Mouse (Mus musculus): ENCODE data around the gene Aven. TPM values are rescaled to one million over a fixed set of nuclear protein-coding genes. Genes with fewer than 3 reads are reported as not detected.

The Aven gene
- polyA plus RNA-seq, 1 experiment from 2014 or later: 2.4 TPM

DNA sequence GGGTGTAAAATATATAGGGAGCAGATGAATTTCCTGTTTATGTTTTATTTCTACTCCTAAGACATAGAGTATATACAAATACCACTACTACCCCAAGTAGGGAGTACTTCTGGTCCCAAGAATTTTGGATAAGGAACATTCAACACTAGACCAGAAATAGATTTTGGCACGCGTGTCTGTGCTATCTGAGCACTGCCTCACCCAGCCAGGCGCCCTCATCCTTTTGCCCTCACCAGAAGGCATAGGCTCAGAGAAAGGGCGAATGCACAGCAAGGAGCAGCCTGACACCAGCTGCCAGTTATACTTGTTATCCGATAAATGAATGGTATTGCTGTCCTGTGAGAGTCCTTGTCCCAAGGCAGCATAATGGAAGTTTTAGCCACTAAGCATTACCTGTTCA is 144.4 kb downstream of the Aven start:
- Histone ChIP-seq H3K27ac (no peak overlapping the region), H3K9ac (no peak overlapping the region), H3K4me2 (no peak overlapping the region), H3K27me3 (replicated peaks) (no peaks in the 10 kb centered on the region), H3K9me3 (no peaks in the 10 kb centered on the region), H3K4me3 (no peak overlapping the region), H3K36me3 (replicated peaks) (no peaks in the 10 kb centered on the region), H3K4me1 (no peaks in the 10 kb centered on the region)
- no peak for ATAC-seq (replicated peaks)
- WGBS: 94% methylated on average over 5 of the region's 5 CpGs

DNA sequence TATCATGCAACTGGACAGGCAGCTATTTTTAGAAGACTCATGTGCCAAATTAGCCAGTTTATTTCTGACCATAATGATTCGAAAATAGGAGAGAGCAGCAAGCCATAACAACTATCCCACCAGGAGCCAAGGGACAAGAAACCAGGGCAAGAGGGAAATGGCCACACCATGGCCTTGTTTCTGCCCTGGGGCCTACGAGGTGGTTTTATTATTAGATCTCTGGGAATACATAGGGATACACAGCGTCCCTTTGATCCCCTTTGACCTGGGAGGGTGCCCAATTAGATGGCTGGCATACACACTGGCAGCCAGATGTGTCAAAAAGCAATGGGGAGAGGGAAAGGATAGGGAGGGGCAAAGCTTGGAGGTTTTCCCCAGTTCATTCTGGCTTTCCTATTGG is 161.1 kb downstream of the Aven start:
- no peaks in the 10 kb centered on the region for H3K4me1 ChIP-seq
- no peaks in the 10 kb centered on the region for H3K9me3 ChIP-seq
- H3K4me2 ChIP-seq: no peak overlapping the region
- ATAC-seq (replicated peaks): no peak
- H3K27me3 ChIP-seq (replicated peaks): no peaks in the 10 kb centered on the region
- H3K4me3 ChIP-seq: no peak overlapping the region
- H3K27ac ChIP-seq: no peak overlapping the region
- H3K9ac ChIP-seq: no peak overlapping the region
- H3K36me3 ChIP-seq (replicated peaks): no peaks in the 10 kb centered on the region
- WGBS: 73% methylated on average over 3 of the region's 3 CpGs

DNA sequence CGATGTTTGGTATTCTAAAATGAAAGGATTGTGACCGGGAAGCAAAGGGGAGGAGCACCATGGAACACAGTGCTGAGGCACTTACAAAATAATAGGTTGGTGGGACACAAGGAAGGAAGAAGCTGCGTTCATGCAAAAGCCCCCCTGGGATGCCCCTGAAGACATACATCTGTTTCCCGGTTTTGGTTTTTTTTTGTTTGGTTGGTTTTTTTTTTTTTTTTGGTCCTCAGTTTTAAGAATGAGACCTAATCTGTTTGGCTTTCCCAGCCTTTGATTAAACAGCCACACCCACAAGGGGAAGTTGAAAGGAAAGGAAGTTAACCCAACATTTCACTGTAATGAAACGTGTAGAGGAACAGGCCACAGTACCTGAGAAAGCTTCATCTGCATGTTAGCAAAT is 163.4 kb downstream of the Aven start:
- H3K36me3 ChIP-seq (replicated peaks): no peaks in the 10 kb centered on the region
- H3K9ac ChIP-seq: no peak overlapping the region
- 69% methylated on average over 5 of the region's 5 CpGs for WGBS

DNA sequence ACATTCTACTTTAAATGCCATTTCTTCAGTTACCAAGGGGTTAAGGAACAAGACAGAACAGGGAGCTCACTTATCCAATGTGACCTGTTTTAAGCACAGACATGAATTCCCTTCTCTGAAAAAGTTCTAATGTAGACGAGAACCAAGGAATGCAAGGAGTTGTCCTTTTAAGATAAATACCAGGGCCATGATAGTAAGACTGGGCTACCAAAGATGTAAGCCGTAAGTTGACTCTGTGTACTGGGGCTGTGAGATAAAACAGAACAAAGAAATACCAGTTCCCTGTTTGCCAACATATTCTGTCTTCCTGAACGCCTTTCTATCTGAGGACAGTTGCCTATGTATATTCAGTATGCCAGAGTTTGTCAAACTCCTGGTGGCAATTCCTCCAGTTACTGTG is 176.7 kb downstream of the Aven start:
- WGBS: 88% methylated on average over 3 of the region's 3 CpGs
- no peak overlapping the region for H3K27ac ChIP-seq
- no peaks in the 10 kb centered on the region for H3K4me1 ChIP-seq
- no peaks in the 10 kb centered on the region for H3K9me3 ChIP-seq
- no peaks in the 10 kb centered on the region for H3K27me3 ChIP-seq (replicated peaks)
- no peak for ATAC-seq (replicated peaks)
- H3K36me3 ChIP-seq (replicated peaks): no peaks in the 10 kb centered on the region
- no peak overlapping the region for H3K4me3 ChIP-seq
- H3K4me2 ChIP-seq: no peak overlapping the region
- no peak overlapping the region for H3K9ac ChIP-seq

More for the DNA sequence above, 163.4 kb downstream of the Aven start:
- Histone ChIP-seq H3K27me3 (replicated peaks) (no peaks in the 10 kb centered on the region), H3K27ac (no peak overlapping the region), H3K9me3 (no peaks in the 10 kb centered on the region), H3K4me3 (no peak overlapping the region), H3K4me2 (no peak overlapping the region), H3K4me1 (no peaks in the 10 kb centered on the region)
- ATAC-seq (replicated peaks): no peak

- Histone ChIP-seq H3K27me3 (replicated peaks) (no peaks in the 10 kb centered on the region), H3K27ac (no peak overlapping the region), H3K4me2 (no peak overlapping the region), H3K36me3 (replicated peaks) (no peaks in the 10 kb centered on the region), H3K9ac (no peak overlapping the region), H3K4me1 (no peaks in the 10 kb centered on the region), H3K4me3 (no peak overlapping the region), H3K9me3 (no peaks in the 10 kb centered on the region)
- no peak for ATAC-seq (replicated peaks)
- 89% methylated on average over 2 of the region's 2 CpGs for WGBS
These were observed 183.4 kb downstream of the Aven start for GRCm38 (mm10) chr2:112676175-112676574.

DNA sequence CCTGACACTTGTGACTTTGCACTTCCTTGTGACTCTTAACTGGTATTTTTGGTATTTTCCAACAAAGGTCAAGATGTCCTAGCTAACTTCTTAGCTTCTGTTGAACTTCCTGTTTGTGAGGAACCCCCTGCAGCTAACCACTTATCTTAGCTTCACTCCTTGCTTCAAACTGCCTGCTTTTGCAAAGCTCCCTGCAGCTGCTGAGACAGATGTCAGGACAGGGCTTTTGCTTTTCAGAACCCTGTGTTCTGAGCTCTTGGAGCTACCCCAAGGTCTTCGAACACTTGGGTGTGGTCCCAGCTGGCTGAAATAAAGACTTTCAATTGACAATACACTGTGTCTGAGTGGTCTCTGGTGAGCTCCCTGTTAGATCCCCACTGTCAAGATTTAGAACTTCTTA is 184.0 kb downstream of the Aven start:
- no peak overlapping the region for H3K4me2 ChIP-seq
- H3K9me3 ChIP-seq: no peaks in the 10 kb centered on the region
- no peaks in the 10 kb centered on the region for H3K36me3 ChIP-seq (replicated peaks)
- H3K4me1 ChIP-seq: no peaks in the 10 kb centered on the region
- WGBS: 18% methylated on average over 1 of the region's 1 CpGs
- no peak overlapping the region for H3K4me3 ChIP-seq
- H3K27ac ChIP-seq: no peak overlapping the region
- no peak overlapping the region for H3K9ac ChIP-seq
- no peaks in the 10 kb centered on the region for H3K27me3 ChIP-seq (replicated peaks)
- ATAC-seq (replicated peaks): no peak

- Histone ChIP-seq H3K4me1 (no peaks in the 10 kb centered on the region), H3K36me3 (replicated peaks) (no peaks in the 10 kb centered on the region), H3K27me3 (replicated peaks) (no peaks in the 10 kb centered on the region), H3K9me3 (no peaks in the 10 kb centered on the region), H3K9ac (no peak overlapping the region), H3K4me3 (no peak overlapping the region), H3K27ac (no peak overlapping the region), H3K4me2 (no peak overlapping the region)
- WGBS: 27% methylated on average over 1 of the region's 1 CpGs
- ATAC-seq (replicated peaks): no peak
These were observed 184.5 kb downstream of the Aven start for GRCm38 (mm10) chr2:112677246-112677645.

GRCm38 (mm10) chr2:112681817-112682216 is 189.1 kb downstream of the Aven start:
- no peaks in the 10 kb centered on the region for H3K27me3 ChIP-seq (replicated peaks)

More at GRCm38 (mm10) chr2:112681817-112682216, 189.1 kb downstream of the Aven start:
- Histone ChIP-seq H3K4me1 (no peaks in the 10 kb centered on the region), H3K36me3 (replicated peaks) (no peaks in the 10 kb centered on the region), H3K4me2 (no peak overlapping the region), H3K9ac (no peak overlapping the region), H3K4me3 (no peak overlapping the region), H3K9me3 (no peaks in the 10 kb centered on the region), H3K27ac (no peak overlapping the region)
- WGBS: 81% methylated on average over 5 of the region's 5 CpGs
- no peak for ATAC-seq (replicated peaks)

Small RNAs within 50 kb of the gene (microRNA-seq; reads per million reads assigned to microRNA genes)
- not detected for gene Gm44374

Other genes with a start within 250 kb of the Aven start
- not detected in 2 replicates for gene Nutm1, start 233.7 kb upstream of the Aven start, polyA plus RNA-seq (2015; fragmentation: Nextera tagmentation; extraction: Ambion mirVana)
- gene Nop10, start 231.0 kb upstream of the Aven start, polyA plus RNA-seq (2015; fragmentation: Nextera tagmentation; extraction: Ambion mirVana): 153 and 158 TPM in 2 replicates
- 19.4 and 21.2 TPM in 2 replicates for gene Slc12a6, start 227.1 kb upstream of the Aven start, polyA plus RNA-seq (2015; fragmentation: Nextera tagmentation; extraction: Ambion mirVana)
- not detected in 2 replicates for gene Gm21985, start 226.7 kb upstream of the Aven start, polyA plus RNA-seq (2015; fragmentation: Nextera tagmentation; extraction: Ambion mirVana)
- gene Emc4, start 124.9 kb upstream of the Aven start, polyA plus RNA-seq (2015; fragmentation: Nextera tagmentation; extraction: Ambion mirVana): 175 and 188 TPM in 2 replicates
- gene Katnbl1, start 113.8 kb upstream of the Aven start, polyA plus RNA-seq (2015; fragmentation: Nextera tagmentation; extraction: Ambion mirVana): 27.9 and 28.0 TPM in 2 replicates
- 18.6 and 19.6 TPM in 2 replicates for gene Emc7, start 38.0 kb upstream of the Aven start, polyA plus RNA-seq (2015; fragmentation: Nextera tagmentation; extraction: Ambion mirVana)
- gene Chrm5, start 12.2 kb upstream of the Aven start, polyA plus RNA-seq (2015; fragmentation: Nextera tagmentation; extraction: Ambion mirVana): 1.2 and 2.0 TPM in 2 replicates

Data from midbrain, embryonic 15.5 days (tissue).